Mouse (Mus musculus) thymus, adult 2 months (tissue): ENCODE measurements at regions not wholly inside any gene's neighbourhood (a gene's known extent, or its start where the extent isn't known, plus 50 kb on each side); places are given as distances from the start of the nearest gene placed in this dataset.

Experiments
- CTCF ChIP-seq: fragments of 200-500 bp; IDR thresholded peaks from 2 replicates; pipeline ENCODE4 v1.5.1; 2012; ENCODE audit warnings: mild to moderate bottlenecking, control low read depth, low read length, moderate library complexity, borderline replicate concordance; ENCODE audit not compliant: control insufficient read depth, poor library complexity, insufficient read depth; ENCODE audit errors: extremely low read depth
- POLR2A ChIP-seq: fragments of 200-500 bp; IDR thresholded peaks from 2 replicates; pipeline ENCODE4 v1.6.1; 2012; ENCODE audit warnings: mild to moderate bottlenecking, low read length, control low read depth, moderate library complexity; ENCODE audit not compliant: control insufficient read depth, poor library complexity, insufficient read depth; ENCODE audit errors: extremely low read depth

- no peak for TF ChIP-seq POLR2A
- no peak for TF ChIP-seq CTCF
These were observed 130.9 kb downstream of the Kdr start for GRCm38 (mm10) chr5:75847341-75847740.
